Mouse (Mus musculus): ENCODE measurements around the gene Fpr3. TPM values are rescaled to one million over a fixed set of nuclear protein-coding genes. Genes with fewer than 3 reads are reported as not detected.

The Fpr3 gene
- polyA plus RNA-seq (2017; shearing (Covaris generic)), result not detected

DNA sequence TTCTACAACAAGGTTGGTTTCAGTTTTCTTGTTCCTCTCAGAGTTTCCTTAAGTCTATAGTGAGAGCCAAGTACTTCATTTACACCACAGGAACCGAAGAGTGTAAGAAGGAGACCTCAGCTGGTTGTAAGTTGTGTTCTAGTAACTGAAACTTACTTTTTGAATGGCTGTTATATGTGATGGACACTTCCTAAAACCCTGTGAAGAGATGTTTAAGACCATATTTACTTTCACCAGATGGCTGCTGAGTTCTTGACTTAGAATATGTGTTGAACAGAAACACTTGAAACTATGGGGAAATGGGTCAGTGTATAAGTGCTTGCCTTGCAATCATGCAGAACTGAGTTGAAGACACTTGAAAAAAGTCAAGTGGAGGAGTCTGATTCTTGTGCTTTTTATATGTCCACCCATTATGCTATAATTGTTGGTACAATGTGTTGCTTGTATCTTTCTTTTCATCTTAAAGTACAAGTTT, at the start of gene Fpr3, which contains the start of gene Fpr2:
Fpr3 (plus strand) TSS at position 79 of the 475 bp plus-strand sequence.
Fpr2 (plus strand) TSS at position 51 of the 475 bp plus-strand sequence.

DNA sequence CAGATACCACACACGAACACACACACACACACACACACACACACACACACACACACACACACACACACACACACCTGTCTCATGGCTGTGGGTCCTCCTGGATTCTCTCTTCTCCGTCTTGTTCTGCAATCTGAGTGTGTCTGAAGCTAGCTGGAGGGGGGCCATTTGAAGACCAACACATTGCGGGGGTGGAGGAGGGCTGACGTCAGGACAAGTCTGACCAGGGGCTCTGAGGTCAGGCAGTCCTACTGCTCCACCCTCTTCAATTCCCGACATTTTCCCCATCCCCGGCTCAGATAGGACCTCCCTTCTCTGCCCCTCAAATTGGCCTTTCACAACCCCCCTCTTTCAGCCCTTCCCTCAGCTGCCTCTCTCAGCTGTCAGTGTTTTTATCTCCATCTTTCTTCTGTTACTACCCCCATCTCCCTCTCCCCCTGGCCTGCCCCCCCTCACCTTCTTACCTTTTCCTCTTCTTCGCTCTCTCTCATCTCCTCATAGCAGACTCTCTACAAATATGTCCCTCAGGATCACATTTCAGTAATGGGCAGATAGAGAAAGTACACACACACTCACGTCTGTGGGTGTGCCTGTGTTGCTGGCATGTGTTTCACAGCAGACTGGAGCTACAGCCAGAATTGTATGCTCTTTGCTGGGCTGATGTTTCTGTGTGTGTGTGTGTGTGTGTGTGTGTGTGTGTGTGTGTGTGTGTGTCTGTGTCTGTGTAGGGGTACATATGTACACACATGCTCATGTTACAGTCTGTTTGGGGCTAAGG, 32.4 kb upstream of the Fpr3 start, which contains the start of gene Has1:
Has1 (minus strand) TSS at position 142 of the 775 bp plus-strand sequence.

DNA sequence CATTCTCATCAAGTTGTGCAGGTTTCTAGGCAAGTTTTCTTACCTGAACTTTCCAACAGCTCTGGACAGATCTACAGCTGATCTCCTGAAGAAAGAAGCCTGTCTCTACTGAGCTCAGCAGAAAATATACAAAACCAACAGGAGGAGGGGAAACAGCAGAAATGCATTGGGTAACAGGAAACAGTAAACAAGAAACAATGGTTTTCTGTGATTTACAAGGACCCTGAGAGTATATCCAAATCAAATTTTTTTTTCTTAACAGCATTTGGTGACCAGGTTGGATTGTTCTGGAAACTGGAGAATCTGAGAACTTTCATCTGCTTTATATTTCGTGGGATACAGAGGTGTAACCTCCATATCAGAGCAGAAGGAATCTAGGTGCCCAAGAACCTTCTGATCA, 3.8 kb upstream of the Fpr3 start, which contains the start of gene Fpr1:
Fpr1 (minus strand) TSS at position 101 of the 400 bp plus-strand sequence.

Other genes with a start within 250 kb of the Fpr3 start
- gene Vmn2r90, start 184.1 kb upstream of the Fpr3 start, polyA plus RNA-seq (2017; shearing (Covaris generic)), result not detected
- 5.2 TPM for gene Spaca6, start 60.7 kb upstream of the Fpr3 start, polyA plus RNA-seq (2017; shearing (Covaris generic))
- not detected for gene Has1, start 32.6 kb upstream of the Fpr3 start, polyA plus RNA-seq (2017; shearing (Covaris generic))
- gene Fpr1, start 3.9 kb upstream of the Fpr3 start, polyA plus RNA-seq (2017; shearing (Covaris generic)), result 1.7 TPM
- 0.43 TPM for gene Fpr2, start within 50 bp of the Fpr3 start, polyA plus RNA-seq (2017; shearing (Covaris generic))
- gene Fpr-rs4, start 133.9 kb downstream of the Fpr3 start, polyA plus RNA-seq (2017; shearing (Covaris generic)), result not detected
- not detected for gene Vmn2r124, start 161.6 kb downstream of the Fpr3 start, polyA plus RNA-seq (2017; shearing (Covaris generic))
- gene Vmn2r91, start 197.2 kb downstream of the Fpr3 start, polyA plus RNA-seq (2017; shearing (Covaris generic)), result not detected

All from inflammation-experienced regulatory T-cells, adult 16 weeks (primary cell).